Mouse (Mus musculus): Measurements from ENCODE around the gene Foxj3.

- no peak for TF ChIP-seq ZC3H11A (IDR thresholded peaks at IDR 0.05; ENCODE audit: borderline replicate concordance, low read depth, low read length)
- no peak for TF ChIP-seq MAFK (IDR thresholded peaks at IDR 0.05; ENCODE audit: insufficient read depth, low read depth, low read length)
- no peak for TF ChIP-seq CHD2 (IDR thresholded peaks at IDR 0.05; ENCODE audit: low read depth, low read length)
These were observed 132.8 kb downstream of the Foxj3 start for GRCm38 (mm10) chr4:119669356-119670209.
